Mouse (Mus musculus) retina, postnatal 7 days (tissue): ENCODE results near the gene Gpx1.
"Not testable (repeated sequence)": the region's sequence is repeated elsewhere in the genome, so short reads cannot be mapped to it uniquely, and the experiment has no call there.

ENCODE experiments used
- DNase-seq: peaks from one replicate; pipeline ENCODE4 v3.0.0-alpha.2; 2012; ENCODE audit warnings: low read depth, low spot score

Gene Gpx1

GRCm38 (mm10) chr9:108338886-108339781 lies at the start of gene Gpx1:
Gene Gpx1 (plus strand): TSS chr9:108338903.
- DNase-seq, result peak; percentile 79

- no peak for DNase-seq
Observed at GRCm38 (mm10) chr9:108289347-108289746, 49.4 kb upstream of the Gpx1 start.

- DNase-seq, result peak; percentile 91
Observed at GRCm38 (mm10) chr9:108290016-108290750, 48.5 kb upstream of the Gpx1 start, which contains the start of gene Nicn1. Gene Nicn1 (plus strand): TSS chr9:108290429.

GRCm38 (mm10) chr9:108290773-108291172 lies 47.9 kb upstream of the Gpx1 start:
- no peak for DNase-seq

- DNase-seq, result no peak
Observed at GRCm38 (mm10) chr9:108296453-108297355, 42.0 kb upstream of the Gpx1 start, which contains the start of gene Amt. Gene Amt (plus strand): TSS chr9:108296853.

GRCm38 (mm10) chr9:108301853-108302252 lies 36.9 kb upstream of the Gpx1 start:
- no peak for DNase-seq

GRCm38 (mm10) chr9:108304716-108305115 lies 34.0 kb upstream of the Gpx1 start:
- DNase-seq, result no peak

GRCm38 (mm10) chr9:108305170-108305569 lies 33.5 kb upstream of the Gpx1 start:
- no peak for DNase-seq

- DNase-seq, result peak; percentile 99
Observed at GRCm38 (mm10) chr9:108305629-108306520, 32.8 kb upstream of the Gpx1 start, which contains the start of the genes Rhoa and Tcta. Gene Rhoa (plus strand): TSS chr9:108306129. Gene Tcta (minus strand): TSS chr9:108306160.

GRCm38 (mm10) chr9:108306571-108306980 lies 32.1 kb upstream of the Gpx1 start:
- peak; percentile 61 for DNase-seq

- no peak for DNase-seq
Observed at GRCm38 (mm10) chr9:108307021-108307807, 31.5 kb upstream of the Gpx1 start.

GRCm38 (mm10) chr9:108308141-108308540 lies 30.6 kb upstream of the Gpx1 start:
- DNase-seq, result no peak

- no peak for DNase-seq
Observed at GRCm38 (mm10) chr9:108317572-108317971, 21.1 kb upstream of the Gpx1 start.

GRCm38 (mm10) chr9:108318462-108318861 lies 20.2 kb upstream of the Gpx1 start:
- DNase-seq, result no peak

GRCm38 (mm10) chr9:108322054-108322453 lies 16.6 kb upstream of the Gpx1 start:
- DNase-seq, result not testable (repeated sequence)

GRCm38 (mm10) chr9:108324784-108325183 lies 13.9 kb upstream of the Gpx1 start:
- no peak for DNase-seq

GRCm38 (mm10) chr9:108325811-108326210 lies 12.9 kb upstream of the Gpx1 start:
- DNase-seq, result no peak

- DNase-seq, result no peak
Observed at GRCm38 (mm10) chr9:108337848-108338550, 704 bp upstream of the Gpx1 start.

GRCm38 (mm10) chr9:108338551-108338885 lies 185 bp upstream of the Gpx1 start:
- DNase-seq, result no peak
